Mouse (Mus musculus) heart, embryonic 11.5 days (tissue): ENCODE measurements around the gene Mark3. TPM values are rescaled to one million over a fixed set of nuclear protein-coding genes. Genes with fewer than 3 reads are reported as not detected.

Experiments
- ATAC-seq: fragments of 200-750 bp; cut with Nextera tagmentation; replicated peaks from 2 replicates; pipeline ENCODE4 v1.8.0; 2017; ENCODE audit warnings: moderate library complexity; ENCODE audit not compliant: insufficient number of reproducible peaks, low FRiP score, low TSS enrichment
- H3K27ac ChIP-seq: fragments of 300-500 bp; sonication (generic); 2 replicates; pipeline ENCODE4 v1.5.1; 2014; ENCODE audit warnings: mild to moderate bottlenecking, low read depth, low read length
- H3K27me3 ChIP-seq: fragments of 300-500 bp; sonication (generic); 2 replicates; pipeline ENCODE4 v1.6.1; 2014; ENCODE audit warnings: mild to moderate bottlenecking, low read length, mixed read lengths; ENCODE audit not compliant: control insufficient read depth, insufficient read depth
- H3K36me3 ChIP-seq: fragments of 300-500 bp; sonication (generic); 2 replicates; pipeline ENCODE4 v1.6.1; 2014; ENCODE audit warnings: mild to moderate bottlenecking, low read length, moderate library complexity, mixed read lengths; ENCODE audit not compliant: control insufficient read depth, insufficient read depth
- H3K4me1 ChIP-seq: fragments of 300-500 bp; sonication (generic); 2 replicates; pipeline ENCODE4 v1.6.1; 2014; ENCODE audit warnings: low read length; ENCODE audit not compliant: control insufficient read depth, insufficient read depth
- H3K4me2 ChIP-seq: fragments of 300-500 bp; sonication (generic); 2 replicates; pipeline ENCODE4 v1.6.1; 2014; ENCODE audit warnings: mild to moderate bottlenecking, moderate library complexity
- H3K4me3 ChIP-seq: fragments of 300-500 bp; sonication (generic); 2 replicates; pipeline ENCODE4 v1.5.1; 2014; ENCODE audit warnings: low read depth, low read length
- H3K9ac ChIP-seq: fragments of 300-500 bp; sonication (generic); 2 replicates; pipeline ENCODE4 v1.6.1; 2014; ENCODE audit warnings: mild to moderate bottlenecking, low read depth, low read length, moderate library complexity
- H3K9me3 ChIP-seq: fragments of 300-500 bp; sonication (generic); replicated peaks from 2 replicates; pipeline ENCODE4 v1.6.1; 2016; ENCODE audit warnings: low read length; ENCODE audit not compliant: control insufficient read depth
- WGBS: fragments of 180-500 bp; shearing (Covaris S2); extraction: QIAGEN DNeasy Blood & Tissue Kit; methylation state at CpG from one replicate; pipeline ENCODE4 v1.1.7; 2014; ENCODE audit not compliant: insufficient replicate concordance; 5-methylcytosine and 5-hydroxymethylcytosine counted together
- polyA plus RNA-seq: library from polyadenylated mRNA; unstranded; fragments of >200 nt; fragmentation: Nextera tagmentation; extraction: Ambion mirVana; gene quantifications from 2 replicates; pipeline ENCODE4 v1.2.1, GENCODE M21; 2014

Gene Mark3
- polyA plus RNA-seq: 45.7 and 47.7 TPM in 2 replicates

DNA sequence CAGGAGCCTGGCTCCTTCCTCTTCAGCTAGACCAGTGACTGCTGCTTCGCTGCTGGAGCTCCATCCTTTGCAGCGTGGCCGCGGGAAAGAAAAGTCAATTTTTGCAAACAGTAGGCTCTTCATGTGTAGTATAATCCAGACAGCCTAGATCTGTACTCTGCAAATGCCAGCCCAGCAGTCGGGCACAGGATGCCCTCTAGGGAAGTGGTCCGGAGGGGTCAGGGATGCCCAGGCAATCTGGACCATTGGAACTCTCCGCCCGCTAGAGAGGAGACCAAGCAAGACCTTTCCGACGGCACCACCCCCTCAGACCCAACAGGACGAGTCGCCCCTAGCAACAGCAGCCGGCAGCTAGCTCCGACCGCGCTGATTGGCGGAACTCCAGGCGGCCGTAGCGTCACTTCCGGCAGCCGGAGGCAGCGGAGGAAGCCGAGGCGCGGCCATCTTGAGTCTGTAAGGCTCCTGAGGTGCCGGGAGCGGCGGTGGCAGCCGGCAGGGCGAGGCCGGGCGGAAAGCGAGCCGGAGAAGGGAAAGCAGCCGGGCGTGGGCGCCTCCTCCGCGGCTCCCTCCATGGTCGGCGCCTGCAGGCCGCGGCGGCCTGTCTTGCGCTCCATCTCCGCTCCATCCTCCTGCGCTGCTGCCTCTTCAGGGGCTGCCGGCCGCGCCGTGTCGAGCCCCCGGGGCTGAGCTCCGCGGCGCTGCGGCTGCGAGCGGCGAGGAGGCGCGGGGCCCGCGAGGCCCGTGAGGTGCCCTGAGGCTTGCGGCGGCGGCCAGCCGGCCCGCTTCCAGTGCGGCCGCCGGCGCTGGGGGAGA is at the start of gene Mark3:
Gene Mark3 (plus strand): TSS at position 450 of the 813 bp plus-strand sequence.
- ATAC-seq: peak; percentile 96

GRCm38 (mm10) chr12:111524883-111525282 is 49.4 kb upstream of the Mark3 start:
- Histone ChIP-seq H3K27ac (no peak overlapping the region), H3K4me3 (no peak overlapping the region), H3K36me3 (no peaks in the 10 kb centered on the region), H3K27me3 (no peaks in the 10 kb centered on the region; the same call in 1 of the 2 replicates), H3K4me2 (no peak overlapping the region), H3K4me1 (no peaks in the 10 kb centered on the region), H3K9ac (no peak overlapping the region), H3K9me3 (no peaks in the 10 kb centered on the region; the same call in 1 of the 2 replicates)
- WGBS: 78% methylated on average over 3 of the region's 3 CpGs
- ATAC-seq: no peak

More for the DNA sequence above, at the start of gene Mark3:
- Histone ChIP-seq H3K9ac (peak within 1 kb of the TSS; percentile 98), H3K4me1 (peaks cover 12% of the 10 kb centered on the region), H3K27me3 (no peaks in the 10 kb centered on the region), H3K27ac (peak within 1 kb of the TSS; percentile 95), H3K4me2 (peak within 1 kb of the TSS; percentile 94), H3K9me3 (no peaks in the 10 kb centered on the region), H3K36me3 (no peaks in the 10 kb centered on the region), H3K4me3 (peak within 1 kb of the TSS; percentile 100)
- WGBS: under 1% methylated on average over 73 of the region's 75 CpGs

DNA sequence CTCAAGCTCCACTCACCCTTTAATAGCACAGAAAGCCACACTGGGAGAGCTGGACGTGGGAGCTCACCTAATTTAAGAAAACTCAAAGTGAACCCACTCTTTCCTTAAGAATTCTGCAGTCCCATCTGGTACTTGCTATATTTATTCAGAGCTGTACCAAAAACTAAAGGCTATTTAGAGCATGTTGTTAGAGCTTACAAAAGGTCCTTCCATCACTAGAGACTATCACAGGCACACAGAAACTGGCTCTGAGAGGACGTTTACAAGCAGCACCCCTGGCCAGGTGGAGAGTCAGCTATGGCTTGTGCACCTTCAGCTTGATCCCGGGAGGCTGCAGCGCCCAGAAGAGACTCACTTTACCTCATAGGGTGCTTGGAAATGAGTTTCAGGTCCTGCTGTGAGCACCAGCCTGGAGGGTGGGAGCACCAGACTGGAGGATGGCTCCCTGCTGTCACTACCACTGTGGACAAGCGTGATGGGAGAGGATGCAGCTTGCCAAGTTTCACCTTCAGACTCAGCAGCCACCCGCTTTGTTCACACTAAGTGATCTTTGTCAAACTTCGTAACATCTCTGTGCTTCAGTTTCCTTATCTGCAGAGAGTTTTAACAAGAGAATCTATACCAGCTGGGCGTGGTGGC is 46.6 kb upstream of the Mark3 start:
- no peaks in the 10 kb centered on the region for H3K9me3 ChIP-seq
- no peaks in the 10 kb centered on the region for H3K4me1 ChIP-seq
- no peak overlapping the region for H3K27ac ChIP-seq
- H3K9ac ChIP-seq: no peak overlapping the region
- H3K36me3 ChIP-seq: no peaks in the 10 kb centered on the region
- no peak overlapping the region for H3K4me3 ChIP-seq
- no peak overlapping the region for H3K4me2 ChIP-seq
- no peaks in the 10 kb centered on the region; the same call in 1 of the 2 replicates for H3K27me3 ChIP-seq
- 42% methylated on average over 8 of the region's 8 CpGs for WGBS
- ATAC-seq: no peak

GRCm38 (mm10) chr12:111529192-111529591 is 45.1 kb upstream of the Mark3 start:
- H3K9ac ChIP-seq: no peak overlapping the region
- H3K4me3 ChIP-seq: no peak overlapping the region
- H3K4me1 ChIP-seq: no peaks in the 10 kb centered on the region
- WGBS: 18% methylated on average over 8 of the region's 8 CpGs
- no peak overlapping the region for H3K27ac ChIP-seq
- no peaks in the 10 kb centered on the region for H3K36me3 ChIP-seq
- no peak overlapping the region for H3K4me2 ChIP-seq
- no peaks in the 10 kb centered on the region for H3K9me3 ChIP-seq
- ATAC-seq: no peak
- no peaks in the 10 kb centered on the region; the same call in 1 of the 2 replicates for H3K27me3 ChIP-seq

DNA sequence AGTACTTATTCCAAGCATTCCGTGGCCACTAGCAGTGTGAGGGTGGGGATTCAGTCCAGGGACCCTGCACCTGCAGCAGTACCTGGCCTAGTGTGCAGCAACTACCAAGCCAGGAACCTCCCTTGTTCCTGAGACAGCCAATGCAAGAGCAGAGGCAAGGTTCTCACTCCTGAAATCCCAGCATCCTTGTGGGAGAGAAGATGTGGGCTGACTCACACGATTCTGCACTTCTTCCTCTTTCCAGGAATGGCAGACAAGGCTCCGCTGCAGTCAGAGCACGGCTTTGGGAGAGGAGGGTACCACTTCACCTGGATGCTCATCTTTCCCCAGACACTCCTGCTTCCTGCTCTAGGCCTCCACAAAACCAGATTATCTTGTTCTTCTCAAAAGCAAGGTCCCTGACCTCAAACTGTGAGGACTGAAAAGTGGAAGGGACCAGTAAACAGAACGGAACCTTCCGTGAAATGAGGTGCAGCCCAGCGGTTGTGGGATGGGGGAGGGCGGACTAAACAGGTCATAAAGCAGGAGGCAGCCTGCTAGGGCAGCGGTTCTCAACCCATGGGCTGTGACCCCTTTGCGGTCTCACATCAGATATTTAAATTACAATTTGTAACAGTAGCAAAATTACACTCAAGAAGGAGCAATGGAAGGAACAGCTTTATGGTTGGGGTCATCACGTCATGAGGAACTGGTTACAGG is 41.1 kb upstream of the Mark3 start:
- 60% methylated on average over 11 of the region's 11 CpGs for WGBS
- no peak overlapping the region for H3K9ac ChIP-seq
- no peak overlapping the region for H3K4me2 ChIP-seq
- H3K27me3 ChIP-seq: no peaks in the 10 kb centered on the region; the same call in 1 of the 2 replicates
- H3K36me3 ChIP-seq: no peaks in the 10 kb centered on the region
- no peaks in the 10 kb centered on the region for H3K9me3 ChIP-seq
- no peak overlapping the region for H3K27ac ChIP-seq
- no peak for ATAC-seq
- H3K4me1 ChIP-seq: peaks cover 19% of the 10 kb centered on the region
- no peak overlapping the region for H3K4me3 ChIP-seq

GRCm38 (mm10) chr12:111535281-111535680 is 39.0 kb upstream of the Mark3 start:
- ATAC-seq: no peak
- Histone ChIP-seq H3K4me1 (peaks cover 26% of the 10 kb centered on the region), H3K9ac (peak overlapping the region; percentile 34; the same call in 1 of the 2 replicates), H3K4me2 (0 out of 2 replicates have a peak overlapping the region, but pooled peaks have one; percentile 8), H3K9me3 (no peaks in the 10 kb centered on the region), H3K36me3 (peaks cover 9% of the 10 kb centered on the region; the same call in 1 of the 2 replicates), H3K27ac (peak overlapping the region; percentile 29; the same call in 1 of the 2 replicates), H3K27me3 (no peaks in the 10 kb centered on the region; the same call in 1 of the 2 replicates), H3K4me3 (no peak overlapping the region)
- WGBS: 38% methylated on average over 6 of the region's 6 CpGs

DNA sequence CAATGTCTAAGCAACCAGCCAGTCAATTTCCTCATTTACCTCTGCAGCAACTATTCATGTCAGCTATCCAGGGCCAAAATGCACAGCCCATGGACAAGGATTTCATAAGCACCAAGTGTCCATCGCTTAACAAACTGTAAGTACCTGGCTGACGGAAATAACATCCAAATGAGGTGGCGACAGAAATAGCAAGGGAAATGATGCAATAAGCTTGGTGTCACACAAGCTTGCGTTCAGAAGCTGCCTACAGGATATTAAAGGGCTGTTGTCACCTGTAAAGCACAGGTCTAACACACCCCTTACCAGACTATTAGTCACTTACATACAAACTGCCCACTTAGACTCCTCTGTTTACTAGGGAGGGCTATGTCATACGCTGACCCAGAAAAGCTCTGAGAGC is 38.6 kb upstream of the Mark3 start:
- Histone ChIP-seq H3K4me2 (no peak overlapping the region), H3K27ac (peak overlapping the region; percentile 29; the same call in 1 of the 2 replicates), H3K9me3 (no peaks in the 10 kb centered on the region), H3K27me3 (no peaks in the 10 kb centered on the region; the same call in 1 of the 2 replicates), H3K4me1 (peaks cover 26% of the 10 kb centered on the region), H3K9ac (peak overlapping the region; percentile 34; the same call in 1 of the 2 replicates), H3K36me3 (peaks cover 11% of the 10 kb centered on the region; the same call in 1 of the 2 replicates), H3K4me3 (no peak overlapping the region)
- no peak for ATAC-seq
- 69% methylated on average over 5 of the region's 5 CpGs for WGBS

GRCm38 (mm10) chr12:111536746-111537145 is 37.6 kb upstream of the Mark3 start:
- no peaks in the 10 kb centered on the region for H3K27me3 ChIP-seq
- H3K36me3 ChIP-seq: peaks cover 21% of the 10 kb centered on the region
- no peak overlapping the region for H3K27ac ChIP-seq
- H3K4me2 ChIP-seq: peak overlapping the region; percentile 64
- H3K4me1 ChIP-seq: peaks cover 26% of the 10 kb centered on the region
- 55% methylated on average over 4 of the region's 4 CpGs for WGBS
- H3K9me3 ChIP-seq: no peaks in the 10 kb centered on the region
- peak overlapping the region; percentile 98 for H3K4me3 ChIP-seq
- no peak for ATAC-seq
- peak overlapping the region; percentile 99 for H3K9ac ChIP-seq
